Mouse (Mus musculus) lung, postnatal 0 days (tissue): Measurements from ENCODE around the gene Sdhaf3. TPM values are rescaled to one million over a fixed set of nuclear protein-coding genes. Genes with fewer than 3 reads are reported as not detected.

Experiments used
- ATAC-seq: fragments of 200-750 bp; cut with Nextera tagmentation; 2 replicates; pipeline ENCODE4 v1.8.0; 2017; ENCODE audit warnings: moderate library complexity
- DNase-seq: peaks from one replicate; pipeline ENCODE4 v3.0.0-alpha.2; 2016; ENCODE audit warnings: low spot score
- H3K27ac ChIP-seq: fragments of 300-500 bp; sonication (generic); 2 replicates; pipeline ENCODE4 v1.5.1; 2014; ENCODE audit warnings: antibody characterized with exemption, mild to moderate bottlenecking, low read length, mixed read lengths
- H3K27me3 ChIP-seq: fragments of 300-500 bp; sonication (generic); replicated peaks from 2 replicates; pipeline ENCODE4 v1.6.1; 2014; ENCODE audit warnings: low read length, mixed read lengths; ENCODE audit not compliant: insufficient read depth
- H3K36me3 ChIP-seq: fragments of 300-500 bp; sonication (generic); 2 replicates; pipeline ENCODE4 v1.6.1; 2014; ENCODE audit warnings: low read length, mixed read lengths; ENCODE audit not compliant: insufficient read depth
- H3K4me1 ChIP-seq: fragments of 300-500 bp; sonication (generic); 2 replicates; pipeline ENCODE4 v1.6.1; 2014; ENCODE audit warnings: antibody characterized with exemption, low read depth, low read length, mixed read lengths; ENCODE audit not compliant: insufficient read depth
- H3K4me2 ChIP-seq: fragments of 300-500 bp; sonication (generic); replicated peaks from 2 replicates; pipeline ENCODE4 v1.6.1; 2014; ENCODE audit warnings: low read depth, mild to moderate bottlenecking, low read length, moderate library complexity, mixed read lengths
- H3K4me3 ChIP-seq: fragments of 300-500 bp; sonication (generic); 2 replicates; pipeline ENCODE4 v1.5.1; 2014; ENCODE audit warnings: low read depth, low read length
- H3K9ac ChIP-seq: fragments of 300-500 bp; sonication (generic); replicated peaks from 2 replicates; pipeline ENCODE4 v1.6.1; 2014; ENCODE audit warnings: low read depth, mild to moderate bottlenecking
- H3K9me3 ChIP-seq: fragments of 300-500 bp; sonication (generic); 2 replicates; pipeline ENCODE4 v1.6.1; 2016; ENCODE audit warnings: low read length, mixed read lengths
- CTCF ChIP-seq: IDR thresholded peaks from 2 replicates; pipeline ENCODE4 v1.5.1; 2016; ENCODE audit warnings: antibody characterized with exemption, mild to moderate bottlenecking
- EP300 ChIP-seq: IDR thresholded peaks from 2 replicates; pipeline ENCODE4 v1.6.1; 2016; ENCODE audit warnings: antibody characterized with exemption, mild to moderate bottlenecking, control low read depth
- WGBS: fragments of 180-500 bp; shearing (Covaris S2); extraction: QIAGEN DNeasy Blood & Tissue Kit; methylation state at CpG from one replicate; pipeline ENCODE4 v1.1.7; 2014; 5-methylcytosine and 5-hydroxymethylcytosine counted together
- polyA plus RNA-seq: library from polyadenylated mRNA; unstranded; fragments of >200 nt; fragmentation: Nextera tagmentation; extraction: Ambion mirVana; gene quantifications from 2 replicates; pipeline ENCODE4 v1.2.1, GENCODE M21; 2015

The Sdhaf3 gene
- polyA plus RNA-seq, 1 experiment from 2014 or later = 3.0 TPM

DNA sequence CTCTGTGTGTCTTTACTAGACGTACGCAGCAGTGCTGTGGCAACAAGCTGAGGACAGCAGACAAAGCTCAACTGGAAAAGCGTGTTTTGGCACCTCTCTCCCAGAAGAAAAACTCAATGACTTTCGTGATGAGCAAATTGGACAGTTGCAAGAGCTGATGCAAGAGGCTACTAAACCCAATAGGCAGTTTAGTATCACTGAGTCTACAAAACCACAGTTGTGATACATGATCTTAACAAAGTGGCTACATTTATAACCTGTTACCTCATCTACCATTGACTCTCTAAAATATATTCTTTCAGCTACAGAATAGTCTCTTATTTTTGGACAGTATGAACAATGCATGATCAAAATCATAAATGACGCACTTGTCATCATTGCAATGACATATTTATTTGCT, 83.0 kb downstream of the Sdhaf3 start:
- Histone ChIP-seq H3K4me2 (no peak overlapping the region), H3K36me3 (no peaks in the 10 kb centered on the region), H3K9ac (no peak overlapping the region), H3K27ac (no peak overlapping the region), H3K4me1 (no peaks in the 10 kb centered on the region), H3K27me3 (no peaks in the 10 kb centered on the region), H3K4me3 (no peak overlapping the region), H3K9me3 (no peaks in the 10 kb centered on the region)
- DNase-seq = no peak
- 90% methylated on average over 5 of the region's 5 CpGs for WGBS
- no peak for TF ChIP-seq EP300
- TF ChIP-seq CTCF = no peak
- ATAC-seq = no peak

DNA sequence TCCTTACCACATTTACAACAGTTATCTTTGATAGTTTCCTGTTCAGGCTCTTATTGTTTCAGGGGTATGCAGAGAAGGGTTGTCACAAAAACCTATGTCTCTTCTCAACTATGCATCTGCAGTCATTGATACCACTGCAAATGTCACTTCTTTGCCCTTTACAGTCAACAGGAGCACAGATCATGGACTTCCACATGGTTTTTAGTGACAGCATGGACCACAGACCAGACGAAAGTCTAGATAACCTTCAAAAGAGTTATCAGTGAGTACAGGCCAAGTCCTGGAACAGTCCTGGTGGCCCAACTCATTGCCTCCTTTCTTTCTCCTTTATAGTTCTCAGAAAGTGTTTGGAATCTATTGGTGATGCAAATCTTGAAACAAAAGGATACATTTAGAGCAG, 86.1 kb downstream of the Sdhaf3 start:
- no peak overlapping the region for H3K4me2 ChIP-seq
- H3K9me3 ChIP-seq = no peaks in the 10 kb centered on the region
- no peak overlapping the region for H3K9ac ChIP-seq
- H3K4me1 ChIP-seq = no peaks in the 10 kb centered on the region
- 74% methylated on average over 1 of the region's 1 CpGs for WGBS
- no peaks in the 10 kb centered on the region for H3K36me3 ChIP-seq
- no peak for ATAC-seq
- TF ChIP-seq EP300 (no peak), CTCF (no peak)
- no peaks in the 10 kb centered on the region for H3K27me3 ChIP-seq
- H3K4me3 ChIP-seq = no peak overlapping the region
- H3K27ac ChIP-seq = no peak overlapping the region
- DNase-seq = no peak

DNA sequence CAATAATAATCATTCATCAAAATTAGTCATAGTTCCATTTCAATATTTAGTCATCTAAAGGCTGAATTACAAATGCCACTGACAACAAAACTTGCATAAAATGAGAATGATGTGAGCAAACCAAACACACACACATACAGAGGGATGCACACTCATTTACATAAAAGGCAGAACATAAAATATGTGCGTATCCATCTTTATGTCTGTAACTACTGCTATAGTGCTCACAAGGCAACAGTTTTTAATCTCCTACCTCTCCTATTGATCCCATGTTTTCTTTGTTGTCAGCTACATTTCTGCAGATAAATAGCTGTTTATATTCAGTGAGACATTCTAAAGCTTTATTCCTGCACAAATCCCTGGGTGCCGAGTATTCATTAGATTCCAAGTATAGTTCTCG, 107.0 kb downstream of the Sdhaf3 start:
- Histone ChIP-seq H3K27me3 (no peaks in the 10 kb centered on the region), H3K36me3 (no peaks in the 10 kb centered on the region), H3K27ac (no peak overlapping the region), H3K4me3 (no peak overlapping the region), H3K4me2 (no peak overlapping the region), H3K9me3 (no peaks in the 10 kb centered on the region), H3K4me1 (no peaks in the 10 kb centered on the region), H3K9ac (no peak overlapping the region)
- 95% methylated on average over 3 of the region's 3 CpGs for WGBS
- TF ChIP-seq CTCF = no peak
- no peak for TF ChIP-seq EP300
- ATAC-seq (no peak), DNase-seq (no peak)

DNA sequence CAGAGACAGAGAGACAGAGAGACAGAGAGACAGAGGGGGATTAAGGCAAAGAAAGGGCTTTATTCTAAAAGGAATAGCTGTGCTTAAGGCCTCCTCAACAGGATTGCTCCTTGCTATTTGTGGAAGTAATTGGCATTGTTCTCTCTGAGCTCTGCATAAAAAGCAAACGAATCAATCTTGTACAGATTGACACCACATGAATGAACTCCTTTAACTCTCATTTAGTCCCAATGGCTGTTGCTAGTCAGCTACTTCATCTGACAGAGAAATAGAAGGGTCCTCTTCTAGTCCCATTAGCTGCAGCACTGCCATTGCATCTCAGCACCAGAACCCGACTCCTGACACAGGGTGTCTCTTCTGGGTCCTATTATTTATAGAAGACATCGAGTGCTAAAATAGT, 113.0 kb downstream of the Sdhaf3 start:
- H3K4me2 ChIP-seq = no peak overlapping the region
- H3K9me3 ChIP-seq = no peaks in the 10 kb centered on the region
- no peak overlapping the region for H3K27ac ChIP-seq
- H3K4me1 ChIP-seq = no peaks in the 10 kb centered on the region
- TF ChIP-seq EP300 (no peak), CTCF (no peak)
- DNase-seq (no peak), ATAC-seq (no peak)
- H3K4me3 ChIP-seq = no peak overlapping the region
- H3K27me3 ChIP-seq = no peaks in the 10 kb centered on the region
- no peak overlapping the region for H3K9ac ChIP-seq
- WGBS = 60% methylated on average over 3 of the region's 3 CpGs
- no peaks in the 10 kb centered on the region for H3K36me3 ChIP-seq

DNA sequence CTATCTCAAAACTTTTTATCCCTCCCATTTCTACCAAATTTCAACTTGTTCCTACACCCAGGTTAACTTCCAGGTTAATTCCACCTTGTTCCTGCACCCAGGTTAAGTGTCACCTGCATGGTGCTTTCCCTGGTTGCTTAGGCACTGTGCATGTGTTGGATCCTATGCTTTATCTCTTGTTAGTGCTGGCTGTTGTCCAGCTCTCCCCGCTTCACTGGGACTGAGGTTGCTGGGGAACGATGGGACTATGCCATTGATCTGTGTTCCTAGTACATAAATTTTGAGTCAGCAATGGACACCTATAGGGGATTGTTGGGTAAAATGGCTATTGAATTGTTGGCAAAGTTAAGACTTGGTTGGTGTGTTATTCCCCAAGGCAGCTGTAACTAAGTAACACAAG, 113.7 kb downstream of the Sdhaf3 start:
- no peaks in the 10 kb centered on the region for H3K4me1 ChIP-seq
- H3K9me3 ChIP-seq = no peaks in the 10 kb centered on the region
- no peak overlapping the region for H3K27ac ChIP-seq
- DNase-seq (no peak), ATAC-seq (no peak)
- no peaks in the 10 kb centered on the region for H3K36me3 ChIP-seq
- H3K9ac ChIP-seq = no peak overlapping the region
- TF ChIP-seq CTCF (no peak), EP300 (no peak)
- no peak overlapping the region for H3K4me2 ChIP-seq
- H3K4me3 ChIP-seq = no peak overlapping the region
- WGBS = 64% methylated on average over 2 of the region's 2 CpGs
- H3K27me3 ChIP-seq = no peaks in the 10 kb centered on the region

DNA sequence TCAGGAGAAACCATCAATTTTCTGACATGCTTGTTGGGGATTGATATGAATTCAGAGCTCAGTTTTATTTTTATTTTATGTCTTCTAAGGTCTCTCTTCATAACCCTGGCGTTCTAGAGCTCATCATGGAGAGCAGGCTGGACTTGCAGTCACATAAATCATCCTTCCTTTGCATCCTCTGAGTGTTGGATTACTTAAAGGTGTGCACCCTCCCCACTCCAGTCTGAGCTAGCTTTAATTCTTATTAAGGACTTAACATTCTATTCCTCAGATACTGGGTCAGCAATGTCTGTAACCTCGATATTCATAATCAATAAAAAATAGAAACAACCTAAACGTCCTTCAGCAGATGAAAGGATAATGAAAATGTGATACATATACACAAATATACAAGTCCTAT, 126.2 kb downstream of the Sdhaf3 start:
- ATAC-seq (no peak), DNase-seq (no peak)
- H3K4me2 ChIP-seq = no peak overlapping the region

More for the DNA sequence above, 126.2 kb downstream of the Sdhaf3 start:
- Histone ChIP-seq H3K27ac (no peak overlapping the region), H3K4me1 (no peaks in the 10 kb centered on the region), H3K9ac (no peak overlapping the region), H3K27me3 (no peaks in the 10 kb centered on the region), H3K4me3 (no peak overlapping the region), H3K9me3 (no peaks in the 10 kb centered on the region), H3K36me3 (no peaks in the 10 kb centered on the region)
- no peak for TF ChIP-seq CTCF
- TF ChIP-seq EP300 = no peak
- WGBS = 60% methylated on average over 3 of the region's 3 CpGs
